ENCODE assay signal across 15 mouse cellular contexts in the genomic region with DNA sequence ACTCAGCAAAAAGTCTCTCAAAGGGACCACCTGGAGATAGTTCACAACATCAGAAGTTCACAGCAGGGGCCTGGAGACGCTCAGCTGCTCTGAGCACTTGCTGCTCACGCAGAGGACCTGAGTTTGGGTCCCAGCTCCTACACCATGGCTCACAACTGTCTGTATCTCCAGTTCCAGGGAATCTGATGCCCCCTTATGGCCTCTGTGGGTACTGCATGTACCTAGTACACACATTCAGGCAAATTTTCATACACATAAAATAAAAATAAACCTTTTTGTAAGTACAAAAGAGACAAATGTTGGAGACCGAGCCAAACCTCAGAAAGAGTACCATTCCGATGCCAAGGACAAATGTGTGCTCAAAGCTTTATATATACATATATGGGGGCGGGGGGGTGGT. TPM values are rescaled to one million over a fixed set of nuclear protein-coding genes. Genes with fewer than 3 reads are reported as not detected.
DNase-seq lines count a peak whose midpoint lies in the region; ATAC-seq and TF ChIP-seq lines count a peak whose summit lies in the region.
"Had no signal": no experiment of that assay in that cellular context is flagged by ENCODE, and none has a peak within 500 bp of the region (broad histone marks: within the 10 kb centered on the region; RNA-seq: fewer than 3 reads in every experiment).

No protein-coding gene starts in this region.

- H3K9me3 ChIP-seq in lung, embryonic 14.5 days (ENCODE audit: low read depth, low read length): no peaks in the 10 kb centered on the region

- H3K9ac ChIP-seq in heart, adult 2 months (ENCODE audit: low read depth, low read length): no peak overlapping the region
- no peak overlapping the region for H3K9ac ChIP-seq in lung, embryonic 14.5 days
- H3K9ac ChIP-seq: hindbrain, embryonic 14.5 days had no signal

- TF ChIP-seq EP300 in heart, adult 2 months (IDR thresholded peaks at IDR 0.05; ENCODE audit: insufficient read depth, low read depth, low read length): no peak

- H3K36me3 ChIP-seq in heart, adult 2 months (ENCODE audit: control insufficient read depth, insufficient read depth, low read length): no peaks in the 10 kb centered on the region
- H3K36me3 ChIP-seq in lung, embryonic 14.5 days (ENCODE audit: insufficient read depth): no peaks in the 10 kb centered on the region
- H3K36me3 ChIP-seq: embryonic facial prominence, embryonic 10.5 days had no signal

- H3K79me2 ChIP-seq in heart, adult 2 months (replicated peaks; ENCODE audit: control insufficient read depth, insufficient read depth, low read length): no peaks in the 10 kb centered on the region

- no peak overlapping the region for H3K4me2 ChIP-seq in lung, embryonic 14.5 days
- H3K4me2 ChIP-seq: hindbrain, embryonic 14.5 days had no signal

- peak; percentile 48 for TF ChIP-seq CTCF in heart, adult 2 months (IDR thresholded peaks at IDR 0.05)
- TF ChIP-seq CTCF in lung, embryonic 14.5 days (IDR thresholded peaks at IDR 0.05; ENCODE audit: low read depth): peak; percentile 20; the same call in 1 of the 2 replicates
- no peak for TF ChIP-seq CTCF in lung, adult 2 months (IDR thresholded peaks at IDR 0.05; ENCODE audit: insufficient read depth, low read length)

- ATAC-seq in lung, embryonic 14.5 days (ENCODE audit: insufficient read depth): no peak

- no peak for TF ChIP-seq POLR2A in heart, adult 2 months (IDR thresholded peaks at IDR 0.05; ENCODE audit: insufficient read depth, low read depth, low read length)
- no peak for TF ChIP-seq POLR2A in lung, adult 2 months (IDR thresholded peaks at IDR 0.05; ENCODE audit: borderline replicate concordance, extremely low read depth, low read depth, low read length)

- no peak overlapping the region for H3K4me3 ChIP-seq in heart, adult 2 months
- no peak overlapping the region for H3K4me3 ChIP-seq in lung, embryonic 14.5 days (ENCODE audit: low read depth, low read length)
- H3K4me3 ChIP-seq in lung, adult 2 months (replicated peaks; ENCODE audit: extremely low read depth, low read depth, low read length): no peak overlapping the region
- H3K4me3 ChIP-seq: embryonic facial prominence, embryonic 10.5 days; megakaryocyte, embryonic 14.5 days had no signal

- peaks cover 2% of the 10 kb centered on the region for H3K4me1 ChIP-seq in heart, adult 2 months (ENCODE audit: control insufficient read depth, insufficient read depth, low read length)
- no peaks in the 10 kb centered on the region for H3K4me1 ChIP-seq in lung, embryonic 14.5 days (ENCODE audit: insufficient read depth)
- 0 out of 2 replicates have a peak, but pooled peaks cover 2% of the 10 kb centered on the region for H3K4me1 ChIP-seq in lung, adult 2 months (ENCODE audit: control insufficient read depth, insufficient read depth, low read length)
- H3K4me1 ChIP-seq: megakaryocyte, embryonic 14.5 days had no signal

- no peak for DNase-seq in heart, adult 2 months
- no peak for DNase-seq in heart, postnatal 4 days
- no peak for DNase-seq in lung, embryonic 14.5 days
- no peak for DNase-seq in lung, adult 2 months
- DNase-seq in CD8-positive naive resting alpha-beta T cell, adult 2 months (ENCODE audit: low read depth in 2 of 2, low spot score in 2 of 2): peak; percentile 7 to 25
- peak; percentile 10 for DNase-seq in T-cell, adult 2 months (ENCODE audit: low spot score)
- DNase-seq in frontal cortex, adult 2 months (ENCODE audit: extremely low spot score in 1 of 2, low spot score in 1 of 2): no peak
- DNase-seq in embryo, embryonic 11 days: no peak
- DNase-seq: adrenal gland, adult 8-10 months; cerebellum, postnatal 10 days; heart, adult 11 months; right cerebral cortex, postnatal 14 days had no signal

- no peaks in the 10 kb centered on the region for H3K27me3 ChIP-seq in heart, adult 2 months (ENCODE audit: control insufficient read depth, insufficient read depth, low read length)
- H3K27me3 ChIP-seq in lung, embryonic 14.5 days (ENCODE audit: insufficient read depth, low read length): no peaks in the 10 kb centered on the region

- WGBS in heart, adult 2 months: 94% methylated on average over 5 of the region's 5 CpGs
- 93% methylated on average over 5 of the region's 5 CpGs for WGBS in lung, embryonic 14.5 days
- WGBS in lung, adult 2 months: 96% methylated on average over 5 of the region's 5 CpGs

- intact Hi-C loops in heart, adult 2 months (cut with DNase I): loop anchor here (2.0 to 5.0 kb wide), 3 partner anchors 45 to 287 kb away; partner anchors contain the start of gene Ets2

- H3K27ac ChIP-seq in heart, adult 2 months: no peak overlapping the region
- H3K27ac ChIP-seq in lung, embryonic 14.5 days (ENCODE audit: low read depth): no peak overlapping the region
- H3K27ac ChIP-seq: embryonic facial prominence, embryonic 10.5 days; hindbrain, embryonic 14.5 days had no signal

RNA-seq across cellular contexts. Expression of gene Ets2, which starts 44.1 kb away (rescaled TPM):
- total RNA-seq in heart, adult 2 months (2021): 10 to 100 TPM; 50.3 to 70.6 TPM
- polyA plus RNA-seq in heart, adult 2 months (2012; rRNA removed): 47.2 and 60.5 TPM in 2 replicates
- total RNA-seq in heart, postnatal 4 days (2021): 100 to 1,000 TPM; 106 to 110 TPM
- polyA plus RNA-seq in lung, embryonic 14.5 days (2014; fragmentation: Nextera tagmentation; extraction: Ambion mirVana): 72.6 and 74.7 TPM in 2 replicates
- 113 and 270 TPM in 2 replicates for polyA plus RNA-seq in lung, adult 2 months (2012; rRNA removed)
- 27.1 and 30.2 TPM in 2 replicates for polyA plus RNA-seq in frontal cortex, adult 2 months (2012; rRNA removed)

Comparison
In these comparisons a context has a peak if more than half of its experiments do, and no peak if none do; other contexts are left out.
1. DNase-seq: peak in CD8-positive naive resting alpha-beta T cell, adult 2 months (2 of 2) and T-cell, adult 2 months (single experiment); none in heart, adult 2 months (0 of 2), heart, postnatal 4 days (single experiment), lung, embryonic 14.5 days (single experiment), lung, adult 2 months (single experiment), frontal cortex, adult 2 months (0 of 2) and embryo, embryonic 11 days (single experiment).